Comparison of ENCODE assay signal across 10 mouse cellular contexts in the genomic region with DNA sequence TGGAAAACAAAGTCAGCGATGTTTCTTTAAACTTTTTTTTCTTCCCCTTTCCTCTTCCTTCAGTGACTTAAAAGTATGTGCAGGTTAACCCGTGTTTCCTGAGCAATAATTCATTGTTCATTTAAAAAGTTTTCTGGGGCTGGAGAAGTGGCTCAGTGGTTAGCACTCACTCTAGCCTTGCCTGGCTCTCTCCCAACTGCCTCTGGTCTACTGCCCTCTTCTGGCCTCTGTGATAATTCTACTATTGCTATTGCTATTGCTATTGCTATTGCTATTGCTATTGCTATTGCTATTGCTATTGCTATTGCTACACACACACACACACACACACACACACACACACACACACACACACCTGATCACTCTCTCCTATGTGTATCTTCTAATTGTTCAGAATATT. TPM values are rescaled to one million over a fixed set of nuclear protein-coding genes. Genes with fewer than 3 reads are reported as not detected.
DNase-seq lines count a peak whose midpoint lies in the region; ATAC-seq and TF ChIP-seq lines count a peak whose summit lies in the region.
"Had no signal": no experiment of that assay in that cellular context is flagged by ENCODE, and none has a peak within 500 bp of the region (broad histone marks: within the 10 kb centered on the region; RNA-seq: fewer than 3 reads in every experiment).

No protein-coding gene starts in this region.

- H3K4me3 ChIP-seq in midbrain, postnatal 0 days (ENCODE audit: low read depth, low read length), result no peak overlapping the region
- H3K4me3 ChIP-seq in midbrain, embryonic 13.5 days (replicated peaks), result no peak overlapping the region
- H3K4me3 ChIP-seq in small intestine, adult 2 months (ENCODE audit: low read depth, low read length), result no peak overlapping the region
- H3K4me3 ChIP-seq: embryonic facial prominence, embryonic 12.5 days; limb, embryonic 15.5 days had no signal

- DNase-seq in cerebellum, postnatal 10 days, result peak; percentile 15 to 22
- DNase-seq in cerebellum, adult 18-20 months, result no peak
- no peak for DNase-seq in midbrain, postnatal 0 days (ENCODE audit: low spot score)
- DNase-seq in c-Kit-positive CD71-positive TER-119-positive erythroid progenitor cells, embryonic 14.5 days (ENCODE audit: low spot score), result peak; percentile 34
- DNase-seq in testis, postnatal 10 days (ENCODE audit: low spot score), result no peak
- DNase-seq in cerebellum, postnatal 4 days (ENCODE audit: low spot score in 2 of 2), result no peak

- H3K9ac ChIP-seq in midbrain, postnatal 0 days (replicated peaks; ENCODE audit: low read length, poor library complexity, severe bottlenecking), result no peak overlapping the region
- no peak overlapping the region for H3K9ac ChIP-seq in midbrain, embryonic 13.5 days (replicated peaks)
- H3K9ac ChIP-seq: embryonic facial prominence, embryonic 12.5 days; limb, embryonic 15.5 days had no signal

- no peaks in the 10 kb centered on the region for H3K9me3 ChIP-seq in midbrain, postnatal 0 days (ENCODE audit: low read length)
- H3K9me3 ChIP-seq in midbrain, embryonic 13.5 days, result no peaks in the 10 kb centered on the region
- H3K9me3 ChIP-seq: embryonic facial prominence, embryonic 12.5 days; limb, embryonic 15.5 days had no signal

- TF ChIP-seq CTCF in midbrain, postnatal 0 days (IDR thresholded peaks at IDR 0.05), result peak; percentile 37
- TF ChIP-seq CTCF in small intestine, adult 2 months (IDR thresholded peaks at IDR 0.05; ENCODE audit: extremely low read depth, insufficient read length, insufficient replicate concordance, low read depth, low read length), result peak; percentile 34; the same call in 1 of the 2 replicates

- no peaks in the 10 kb centered on the region for H3K36me3 ChIP-seq in midbrain, postnatal 0 days (ENCODE audit: insufficient read depth, low read length)
- H3K36me3 ChIP-seq in midbrain, embryonic 13.5 days, result no peaks in the 10 kb centered on the region
- H3K36me3 ChIP-seq in small intestine, adult 2 months (ENCODE audit: control insufficient read depth, insufficient read depth, low read length), result no peaks in the 10 kb centered on the region
- H3K36me3 ChIP-seq: embryonic facial prominence, embryonic 12.5 days; limb, embryonic 15.5 days had no signal

- H3K27ac ChIP-seq in midbrain, postnatal 0 days (ENCODE audit: low read depth, low read length), result no peak overlapping the region
- no peak overlapping the region for H3K27ac ChIP-seq in midbrain, embryonic 13.5 days
- H3K27ac ChIP-seq in small intestine, adult 2 months (ENCODE audit: insufficient read depth, low read depth, low read length), result no peak overlapping the region
- H3K27ac ChIP-seq: embryonic facial prominence, embryonic 12.5 days; limb, embryonic 15.5 days had no signal

- no peak for TF ChIP-seq POLR2A in small intestine, adult 2 months (IDR thresholded peaks at IDR 0.05; ENCODE audit: low read depth, low read length)

- no peaks in the 10 kb centered on the region for H3K4me1 ChIP-seq in midbrain, postnatal 0 days (ENCODE audit: insufficient read depth, low read length)
- H3K4me1 ChIP-seq in midbrain, embryonic 13.5 days (replicated peaks), result no peaks in the 10 kb centered on the region
- H3K4me1 ChIP-seq in small intestine, adult 2 months (ENCODE audit: control insufficient read depth, insufficient read depth, insufficient read length, low read length), result no peaks in the 10 kb centered on the region
- H3K4me1 ChIP-seq: embryonic facial prominence, embryonic 12.5 days; limb, embryonic 15.5 days had no signal

- no peak overlapping the region for H3K4me2 ChIP-seq in midbrain, postnatal 0 days (ENCODE audit: low read depth, low read length, poor library complexity, severe bottlenecking)
- H3K4me2 ChIP-seq in midbrain, embryonic 13.5 days (replicated peaks), result no peak overlapping the region
- H3K4me2 ChIP-seq: embryonic facial prominence, embryonic 12.5 days; limb, embryonic 15.5 days had no signal

- H3K27me3 ChIP-seq in midbrain, postnatal 0 days (ENCODE audit: insufficient read depth, low read length), result no peaks in the 10 kb centered on the region
- no peaks in the 10 kb centered on the region for H3K27me3 ChIP-seq in midbrain, embryonic 13.5 days
- H3K27me3 ChIP-seq in small intestine, adult 2 months (ENCODE audit: control insufficient read depth, insufficient read depth, low read length), result no peaks in the 10 kb centered on the region
- H3K27me3 ChIP-seq: embryonic facial prominence, embryonic 12.5 days; limb, embryonic 15.5 days had no signal

- 76% methylated on average over 2 of the region's 2 CpGs for WGBS in midbrain, postnatal 0 days
- 80% methylated on average over 2 of the region's 2 CpGs for WGBS in midbrain, embryonic 13.5 days
- 65% methylated on average over 2 of the region's 2 CpGs for WGBS in small intestine, adult 2 months

- no peak for ATAC-seq in midbrain, postnatal 0 days (ENCODE audit: low FRiP score)
- ATAC-seq in midbrain, embryonic 13.5 days, result no peak

RNA-seq across cellular contexts. Expression of gene Cggbp1, which starts 47.3 kb away (rescaled TPM):
- total RNA-seq in midbrain, postnatal 0 days (2014; rRNA removed), result 66.0 and 80.9 TPM in 2 replicates
- polyA plus RNA-seq in midbrain, postnatal 0 days (2015; fragmentation: Nextera tagmentation; extraction: Ambion mirVana), result 47.4 and 53.0 TPM in 2 replicates
- polyA plus RNA-seq in midbrain, embryonic 13.5 days (2015; fragmentation: Nextera tagmentation; extraction: Ambion mirVana), result 78.9 and 84.5 TPM in 2 replicates
- 1.6 and 3.8 TPM in 2 replicates for polyA plus RNA-seq in small intestine, adult 2 months (2012; rRNA removed)

RNA-seq across cellular contexts. Expression of gene Zfp654, which starts 47.6 kb away (rescaled TPM):
- total RNA-seq in midbrain, postnatal 0 days (2014; rRNA removed), result 8.4 and 12.2 TPM in 2 replicates
- 2.7 TPM in 2 replicates for polyA plus RNA-seq in midbrain, postnatal 0 days (2015; fragmentation: Nextera tagmentation; extraction: Ambion mirVana)
- polyA plus RNA-seq in midbrain, embryonic 13.5 days (2015; fragmentation: Nextera tagmentation; extraction: Ambion mirVana), result 6.2 and 6.8 TPM in 2 replicates
- 0.18 and 0.37 TPM in 2 replicates for polyA plus RNA-seq in small intestine, adult 2 months (2012; rRNA removed)

Comparison
In these comparisons a context has a peak if more than half of its experiments do, and no peak if none do; other contexts are left out.
1. DNase-seq: peak in cerebellum, postnatal 10 days (2 of 2) and c-Kit-positive CD71-positive TER-119-positive erythroid progenitor cells, embryonic 14.5 days (single experiment); none in cerebellum, adult 18-20 months (0 of 2), midbrain, postnatal 0 days (single experiment), testis, postnatal 10 days (single experiment) and cerebellum, postnatal 4 days (0 of 2).
2. RNA of gene Cggbp1, which starts 47.3 kb away (polyA plus RNA-seq): 78.9 to 84.5 TPM in midbrain, embryonic 13.5 days and 47.4 to 53.0 TPM in midbrain, postnatal 0 days; 1.6 to 3.8 TPM in small intestine, adult 2 months; every median in the first group is over 10 times any median in the second.